Mouse (Mus musculus): Measurements from ENCODE around the gene Golgb1.

DNA sequence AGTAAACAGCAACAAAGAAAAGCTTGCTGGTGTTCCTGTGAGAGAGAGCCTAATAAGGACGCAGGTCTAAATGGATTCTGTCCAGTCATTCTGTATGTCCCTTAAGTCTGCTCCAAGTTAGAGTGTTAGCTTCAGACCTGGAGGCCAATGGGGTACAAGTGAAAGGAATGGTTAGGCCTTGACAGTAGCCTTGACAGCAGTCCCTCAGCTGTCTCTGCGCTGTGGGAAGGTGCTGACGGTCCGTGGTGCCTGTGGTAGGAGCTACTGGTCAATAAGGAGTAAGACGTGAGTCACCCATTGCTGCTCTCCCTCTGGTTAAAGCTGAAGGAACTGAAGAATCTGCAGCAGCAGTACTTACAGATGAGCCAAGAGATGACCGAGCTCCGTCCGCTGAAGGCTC lies 49.4 kb downstream of the Golgb1 start:
- TF ChIP-seq CTCF (IDR thresholded peaks at IDR 0.05; ENCODE audit: low read depth) (no peak), EP300 (IDR thresholded peaks at IDR 0.05; ENCODE audit: low read depth) (no peak)

Data from heart, postnatal 0 days (tissue).